In genomic region chr3:121437070-121437469, GRCm38 (mm10) we compare ENCODE assay signal across 20 mouse cellular contexts. TPM values are rescaled to one million over a fixed set of nuclear protein-coding genes. Genes with fewer than 3 reads are reported as not detected.
A peak's percentile ranks its signal among the peaks of the same experiment; 100 is the strongest.
DNase-seq lines count a peak whose midpoint lies in the region; ATAC-seq and TF ChIP-seq lines count a peak whose summit lies in the region.
"Had no signal": no experiment of that assay in that cellular context is flagged by ENCODE, and none has a peak within 500 bp of the region (broad histone marks: within the 10 kb centered on the region; RNA-seq: fewer than 3 reads in every experiment).

No protein-coding gene starts in this region.

- 0 out of 2 replicates have a peak overlapping the region, but pooled peaks have one; percentile 50 for H3K9ac ChIP-seq in heart, embryonic 12.5 days
- H3K9ac ChIP-seq in hindbrain, postnatal 0 days (replicated peaks; ENCODE audit: low read length), result no peak overlapping the region
- H3K9ac ChIP-seq in hindbrain, embryonic 12.5 days, result no peak overlapping the region
- no peak overlapping the region for H3K9ac ChIP-seq in liver, postnatal 0 days (replicated peaks)
- no peak overlapping the region for H3K9ac ChIP-seq in liver, embryonic 11.5 days (ENCODE audit: low read depth, low read length)
- H3K9ac ChIP-seq: embryonic facial prominence, embryonic 12.5 days; hindbrain, embryonic 14.5 days; limb, embryonic 12.5 days had no signal

- peaks cover 16% of the 10 kb centered on the region for H3K36me3 ChIP-seq in heart, embryonic 12.5 days
- H3K36me3 ChIP-seq in hindbrain, postnatal 0 days (ENCODE audit: insufficient read depth, low read length), result no peaks in the 10 kb centered on the region
- H3K36me3 ChIP-seq in hindbrain, embryonic 12.5 days, result peaks cover 15% of the 10 kb centered on the region
- H3K36me3 ChIP-seq in liver, postnatal 0 days (replicated peaks; ENCODE audit: insufficient read depth, low read length), result 0 out of 2 replicates have a peak, but pooled peaks cover 4% of the 10 kb centered on the region
- H3K36me3 ChIP-seq in liver, embryonic 11.5 days (ENCODE audit: control insufficient read depth, insufficient read depth, low read length), result no peaks in the 10 kb centered on the region

- H3K9me3 ChIP-seq in heart, embryonic 12.5 days (replicated peaks), result no peaks in the 10 kb centered on the region
- no peaks in the 10 kb centered on the region for H3K9me3 ChIP-seq in hindbrain, postnatal 0 days (ENCODE audit: low read length)
- no peaks in the 10 kb centered on the region for H3K9me3 ChIP-seq in hindbrain, embryonic 12.5 days (replicated peaks)
- H3K9me3 ChIP-seq in liver, postnatal 0 days (ENCODE audit: low read length), result no peaks in the 10 kb centered on the region
- H3K9me3 ChIP-seq in liver, embryonic 11.5 days (ENCODE audit: control insufficient read depth, low read length), result no peaks in the 10 kb centered on the region
- H3K9me3 ChIP-seq: embryonic facial prominence, embryonic 12.5 days; limb, embryonic 12.5 days had no signal

- H3K4me3 ChIP-seq in heart, embryonic 12.5 days, result no peak overlapping the region
- no peak overlapping the region for H3K4me3 ChIP-seq in hindbrain, postnatal 0 days (ENCODE audit: low read length)
- no peak overlapping the region for H3K4me3 ChIP-seq in hindbrain, embryonic 12.5 days
- no peak overlapping the region for H3K4me3 ChIP-seq in liver, postnatal 0 days (ENCODE audit: low read depth, low read length)
- H3K4me3 ChIP-seq in liver, embryonic 11.5 days (ENCODE audit: low read depth, low read length), result no peak overlapping the region
- H3K4me3 ChIP-seq: embryonic facial prominence, embryonic 12.5 days; limb, embryonic 12.5 days had no signal

- peak overlapping the region; percentile 10; the same call in 1 of the 2 replicates for H3K27ac ChIP-seq in heart, embryonic 12.5 days (ENCODE audit: poor library complexity, severe bottlenecking)
- peak overlapping the region; percentile 20; the same call in 1 of the 2 replicates for H3K27ac ChIP-seq in hindbrain, postnatal 0 days
- no peak overlapping the region for H3K27ac ChIP-seq in hindbrain, embryonic 12.5 days
- H3K27ac ChIP-seq in liver, postnatal 0 days (ENCODE audit: low read depth), result peak overlapping the region; percentile 64
- no peak overlapping the region for H3K27ac ChIP-seq in liver, embryonic 11.5 days (ENCODE audit: low read depth, low read length)
- H3K27ac ChIP-seq: embryonic facial prominence, embryonic 12.5 days; hindbrain, embryonic 14.5 days; limb, embryonic 12.5 days had no signal

- H3K4me2 ChIP-seq in heart, embryonic 12.5 days, result no peak overlapping the region
- no peak overlapping the region for H3K4me2 ChIP-seq in hindbrain, postnatal 0 days (ENCODE audit: low read depth, low read length)
- no peak overlapping the region for H3K4me2 ChIP-seq in hindbrain, embryonic 12.5 days (replicated peaks)
- H3K4me2 ChIP-seq in liver, postnatal 0 days (ENCODE audit: low read depth, low read length), result no peak overlapping the region
- H3K4me2 ChIP-seq in liver, embryonic 11.5 days, result no peak overlapping the region
- H3K4me2 ChIP-seq: embryonic facial prominence, embryonic 12.5 days; hindbrain, embryonic 14.5 days; limb, embryonic 12.5 days; midbrain, embryonic 11.5 days had no signal

- no peak for ATAC-seq in heart, embryonic 12.5 days (ENCODE audit: insufficient number of reproducible peaks, low FRiP score)
- no peak for ATAC-seq in hindbrain, postnatal 0 days
- no peak for ATAC-seq in hindbrain, embryonic 12.5 days (ENCODE audit: low FRiP score)
- ATAC-seq in liver, postnatal 0 days, result no peak
- ATAC-seq in liver, embryonic 11.5 days (replicated peaks; ENCODE audit: low FRiP score), result no peak
- ATAC-seq: activated CD4-positive, CD25-positive, alpha-beta regulatory T cell, adult 4 months had no signal

- no peak for TF ChIP-seq CTCF in hindbrain, postnatal 0 days (IDR thresholded peaks at IDR 0.05; ENCODE audit: low read depth)
- no peak for TF ChIP-seq CTCF in liver, postnatal 0 days (IDR thresholded peaks at IDR 0.05; ENCODE audit: low read depth)

- H3K27me3 ChIP-seq in heart, embryonic 12.5 days (replicated peaks), result no peaks in the 10 kb centered on the region
- H3K27me3 ChIP-seq in hindbrain, postnatal 0 days (ENCODE audit: insufficient read depth, low read length), result no peaks in the 10 kb centered on the region
- no peaks in the 10 kb centered on the region for H3K27me3 ChIP-seq in hindbrain, embryonic 12.5 days
- no peaks in the 10 kb centered on the region for H3K27me3 ChIP-seq in liver, postnatal 0 days (ENCODE audit: insufficient read depth, low read length)
- no peaks in the 10 kb centered on the region for H3K27me3 ChIP-seq in liver, embryonic 11.5 days (replicated peaks; ENCODE audit: control insufficient read depth, insufficient read depth, low read length)
- H3K27me3 ChIP-seq: embryonic facial prominence, embryonic 12.5 days; limb, embryonic 12.5 days had no signal

- WGBS in heart, embryonic 12.5 days, result 55% methylated on average over 7 of the region's 7 CpGs
- WGBS in hindbrain, postnatal 0 days, result 67% methylated on average over 7 of the region's 7 CpGs
- WGBS in hindbrain, embryonic 12.5 days, result 84% methylated on average over 7 of the region's 7 CpGs
- WGBS in liver, postnatal 0 days (ENCODE audit: insufficient replicate concordance), result 52% methylated on average over 7 of the region's 7 CpGs
- 67% methylated on average over 7 of the region's 7 CpGs for WGBS in liver, embryonic 11.5 days

- no peak for TF ChIP-seq EP300 in liver, postnatal 0 days (IDR thresholded peaks at IDR 0.05; ENCODE audit: low read depth)

- DNase-seq in heart, adult 8-10 months (ENCODE audit: low spot score), result no peak
- DNase-seq in hindbrain, postnatal 0 days (ENCODE audit: low spot score), result no peak
- no peak for DNase-seq in liver, postnatal 0 days
- no peak for DNase-seq in liver, embryonic 11.5 days (ENCODE audit: low spot score)
- DNase-seq in thymus, adult 18-20 months, result no peak
- DNase-seq: adrenal gland, adult 8-10 months; cerebellum, adult 2 months; cerebellum, postnatal 25 days; kidney, adult 9 months; kidney, postnatal 36 days; layer of hippocampus, postnatal 36 days; lung, adult 18-20 months; lung, postnatal 10 days had no signal

- H3K4me1 ChIP-seq in heart, embryonic 12.5 days (replicated peaks), result peaks cover 97% of the 10 kb centered on the region
- no peaks in the 10 kb centered on the region for H3K4me1 ChIP-seq in hindbrain, postnatal 0 days (ENCODE audit: insufficient read depth, low read length)
- peaks cover 74% of the 10 kb centered on the region for H3K4me1 ChIP-seq in hindbrain, embryonic 12.5 days
- peaks cover 55% of the 10 kb centered on the region for H3K4me1 ChIP-seq in liver, postnatal 0 days (ENCODE audit: insufficient read depth)
- H3K4me1 ChIP-seq in liver, embryonic 11.5 days (replicated peaks; ENCODE audit: control insufficient read depth, insufficient read depth, low read length), result peaks cover 35% of the 10 kb centered on the region

RNA-seq across cellular contexts. Expression of gene Cnn3, which starts 10.8 kb away (rescaled TPM):
- polyA plus RNA-seq in heart, embryonic 12.5 days (2016; fragmentation: Nextera tagmentation; extraction: Ambion mirVana), result 455 and 460 TPM in 2 replicates
- 10 to 100 TPM; 30.4 to 35.4 (median 33.8) TPM for total RNA-seq in heart, adult 8-10 months (2022)
- total RNA-seq in hindbrain, postnatal 0 days (2014; rRNA removed), result 180 and 194 TPM in 2 replicates
- 317 and 348 TPM in 2 replicates for polyA plus RNA-seq in hindbrain, postnatal 0 days (2015; fragmentation: Nextera tagmentation; extraction: Ambion mirVana)
- polyA plus RNA-seq in hindbrain, embryonic 12.5 days (2016; fragmentation: Nextera tagmentation; extraction: Ambion mirVana), result 891 and 928 TPM in 2 replicates
- polyA plus RNA-seq in liver, postnatal 0 days (2015; fragmentation: Nextera tagmentation; extraction: Ambion mirVana), result 128 and 143 TPM in 2 replicates
- polyA plus RNA-seq in liver, embryonic 11.5 days (2014; fragmentation: Nextera tagmentation; extraction: Ambion mirVana), result 294 and 295 TPM in 2 replicates

Comparison
In these comparisons a context has a peak if more than half of its experiments do, and no peak if none do; other contexts are left out.
1. H3K27ac ChIP-seq: peak in heart, embryonic 12.5 days (single experiment), hindbrain, postnatal 0 days (single experiment) and liver, postnatal 0 days (single experiment); none in hindbrain, embryonic 12.5 days (single experiment) and liver, embryonic 11.5 days (single experiment).